Mouse (Mus musculus): ENCODE measurements around the gene Glb1. TPM values are rescaled to one million over a fixed set of nuclear protein-coding genes. Genes with fewer than 3 reads are reported as not detected.

Gene Glb1
- polyA plus RNA-seq, 1 experiment: 8.9 TPM

DNA sequence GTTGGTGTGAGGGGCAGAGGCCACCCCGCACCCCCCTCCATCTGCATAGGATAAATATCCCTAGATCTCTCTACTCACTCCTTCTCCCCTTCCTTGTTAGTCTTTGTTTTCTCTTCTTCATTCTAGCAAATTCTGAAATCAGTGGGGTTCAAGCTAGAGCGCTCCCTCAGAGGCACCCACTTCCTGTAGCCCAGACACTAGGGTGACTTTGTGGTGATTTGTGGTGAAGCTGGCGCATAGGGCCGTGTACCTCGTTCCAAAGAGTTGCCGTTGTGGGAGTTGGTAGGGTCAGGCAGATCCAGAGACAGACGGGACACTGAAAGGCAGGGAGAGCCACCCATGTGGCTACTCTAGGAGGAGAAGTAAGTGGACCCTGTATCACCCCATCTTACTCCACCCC is 61.7 kb downstream of the Glb1 start:
- TF ChIP-seq GATA1 (IDR thresholded peaks at IDR 0.05; ENCODE audit: low read length): no peak

- no peak for TF ChIP-seq GATA1 (IDR thresholded peaks at IDR 0.05; ENCODE audit: low read length)
Measured at GRCm38 (mm10) chr9:114465442-114465841, 64.6 kb downstream of the Glb1 start.

DNA sequence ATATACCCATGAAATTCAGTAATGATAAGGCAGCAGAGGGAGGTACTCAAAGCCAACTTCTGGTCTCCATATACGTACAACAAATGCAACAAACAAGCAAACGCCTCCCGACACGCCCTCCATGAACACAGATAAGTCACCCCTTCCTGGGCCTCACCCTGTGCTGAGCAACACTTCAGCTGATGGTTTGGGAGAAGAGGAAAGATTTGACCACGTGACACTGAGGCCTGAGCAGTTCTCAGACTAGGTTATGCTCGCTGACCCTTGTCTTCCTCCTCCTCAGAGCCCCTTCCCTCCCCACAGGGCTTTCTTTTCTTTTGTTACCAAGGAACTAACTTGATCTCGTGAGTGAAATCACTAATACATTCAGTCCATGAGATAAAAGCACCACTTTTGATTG is 66.0 kb downstream of the Glb1 start:
- no peak for TF ChIP-seq GATA1 (IDR thresholded peaks at IDR 0.05; ENCODE audit: low read length)

GRCm38 (mm10) chr9:114468217-114468616 is 67.3 kb downstream of the Glb1 start:
- TF ChIP-seq GATA1 (IDR thresholded peaks at IDR 0.05; ENCODE audit: low read length): no peak

DNA sequence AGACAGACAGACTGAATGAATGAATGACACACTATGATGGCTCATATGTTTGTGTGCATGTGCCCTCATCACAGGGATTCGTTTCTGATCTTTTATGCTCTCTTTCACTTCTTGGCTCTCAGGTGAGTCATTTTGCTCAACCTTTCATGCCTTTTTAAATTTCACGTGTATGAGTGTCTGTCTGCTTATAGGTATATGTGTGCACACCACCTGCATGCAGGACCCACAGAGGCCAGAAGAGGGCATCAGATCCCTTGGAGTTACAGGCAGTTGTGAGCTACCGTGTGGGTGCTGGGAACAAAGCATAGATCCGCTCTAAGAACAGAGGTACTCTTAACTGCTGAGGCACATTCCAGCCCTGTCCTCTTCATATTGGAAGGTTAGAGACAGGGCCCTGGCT is 67.8 kb downstream of the Glb1 start:
- no peak for TF ChIP-seq GATA1 (IDR thresholded peaks at IDR 0.05; ENCODE audit: low read length)

- TF ChIP-seq GATA1 (IDR thresholded peaks at IDR 0.05; ENCODE audit: low read length): no peak
Measured at GRCm38 (mm10) chr9:114471892-114472291, 71.0 kb downstream of the Glb1 start.

- no peak for TF ChIP-seq GATA1 (IDR thresholded peaks at IDR 0.05; ENCODE audit: low read length)
Measured at GRCm38 (mm10) chr9:114477019-114477418, 76.1 kb downstream of the Glb1 start.

DNA sequence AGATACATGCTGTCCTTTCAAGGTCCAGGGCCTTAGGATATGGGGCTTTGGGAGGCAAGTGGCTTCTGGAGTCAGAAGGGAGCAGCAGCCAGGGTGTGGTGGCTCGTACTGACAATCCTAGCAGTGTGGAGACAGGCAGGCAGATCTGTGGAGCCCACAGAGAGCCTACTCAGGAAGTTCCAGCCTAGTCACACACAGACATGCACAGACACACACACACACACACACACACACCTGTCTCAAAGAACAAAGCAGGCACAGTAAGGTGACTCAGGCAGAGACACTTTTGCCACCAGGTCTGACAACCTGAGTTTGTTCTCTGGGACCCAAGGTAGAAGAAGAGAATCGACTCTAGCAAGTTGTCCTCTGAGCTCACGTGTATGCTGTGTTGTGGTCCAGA is 80.1 kb downstream of the Glb1 start:
- TF ChIP-seq GATA1 (IDR thresholded peaks at IDR 0.05; ENCODE audit: low read length): no peak

GRCm38 (mm10) chr9:114484771-114485170 is 83.9 kb downstream of the Glb1 start:
- no peak for TF ChIP-seq GATA1 (IDR thresholded peaks at IDR 0.05; ENCODE audit: low read length)

GRCm38 (mm10) chr9:114486808-114487207 is 85.9 kb downstream of the Glb1 start:
- no peak for TF ChIP-seq GATA1 (IDR thresholded peaks at IDR 0.05; ENCODE audit: low read length)

DNA sequence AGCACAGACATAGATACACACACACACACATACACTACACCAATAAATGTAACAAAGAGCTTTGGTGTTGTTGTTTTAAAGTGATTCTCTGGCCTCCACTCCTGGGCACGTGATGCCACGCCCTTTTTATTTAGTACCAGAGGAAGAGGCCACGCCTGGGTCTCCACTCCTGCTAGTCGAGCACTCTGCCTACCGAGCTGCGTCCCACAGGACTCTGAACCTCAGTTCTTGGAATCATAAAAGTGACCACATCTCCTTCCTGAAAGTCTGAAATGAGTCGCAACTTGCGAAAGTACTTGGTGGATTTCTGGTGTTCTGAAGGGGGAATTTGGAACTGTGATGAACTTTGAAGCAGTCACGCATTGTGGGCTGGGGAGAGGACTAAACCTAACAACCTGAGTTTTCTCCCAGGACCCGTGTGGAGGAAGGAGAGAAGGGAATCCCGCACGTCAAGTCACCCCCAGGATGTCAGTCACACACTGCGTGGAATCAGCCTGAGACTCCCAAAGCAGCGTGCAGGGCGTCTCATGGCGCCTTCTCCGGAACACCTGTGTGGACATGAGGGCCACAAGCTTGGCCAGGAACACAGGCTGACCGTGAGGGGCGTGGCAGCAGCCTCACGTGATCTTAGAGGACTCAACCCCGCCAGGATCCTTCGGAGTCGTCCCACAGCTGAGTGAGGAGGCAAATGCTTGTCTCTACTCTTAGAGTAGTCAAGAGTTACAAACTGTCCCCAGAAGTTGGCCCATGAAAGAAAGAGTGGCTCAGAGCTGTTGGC is 86.8 kb downstream of the Glb1 start:
- no peak for TF ChIP-seq GATA1 (IDR thresholded peaks at IDR 0.05; ENCODE audit: low read length)

DNA sequence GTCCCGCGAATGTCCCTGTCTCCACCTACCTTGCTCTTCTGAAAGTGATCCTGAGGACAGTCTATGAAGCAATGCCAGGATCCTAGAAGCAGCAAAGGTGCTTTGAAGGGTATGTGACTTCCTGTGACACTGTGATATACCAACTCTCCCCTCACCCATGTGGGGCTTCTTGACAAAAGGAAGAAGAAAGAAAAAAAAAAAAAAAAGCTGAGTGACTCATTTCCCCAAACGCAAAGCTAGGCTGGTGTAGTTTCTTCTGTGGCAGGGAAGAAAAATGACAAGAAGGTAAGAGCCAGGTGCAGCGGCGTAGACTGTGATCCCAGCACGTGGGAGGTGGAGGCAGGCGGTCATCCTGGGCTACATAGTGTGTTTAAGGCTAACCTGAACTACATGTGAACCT is 95.6 kb downstream of the Glb1 start:
- no peak for TF ChIP-seq GATA1 (IDR thresholded peaks at IDR 0.05; ENCODE audit: low read length)

DNA sequence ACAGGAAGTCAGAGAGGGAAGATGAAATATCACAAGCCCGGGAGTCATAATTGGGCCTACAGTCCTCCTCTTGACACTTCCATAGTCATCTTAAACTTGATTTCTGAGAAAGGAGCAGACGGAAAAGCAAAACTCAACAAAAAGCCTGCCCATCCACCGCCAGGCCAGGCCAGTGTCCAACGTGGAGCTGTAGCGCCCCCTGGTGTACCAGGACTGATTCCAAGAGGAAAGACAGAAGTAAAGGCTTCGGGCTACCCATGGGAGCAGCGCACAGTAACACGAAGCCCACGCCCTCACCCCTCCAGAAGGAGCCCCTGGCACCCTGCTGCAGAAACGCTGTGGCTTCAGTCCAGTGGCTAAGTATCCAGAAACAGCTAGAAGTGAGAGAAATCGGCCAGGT is 97.3 kb downstream of the Glb1 start:
- TF ChIP-seq GATA1 (IDR thresholded peaks at IDR 0.05; ENCODE audit: low read length): no peak

DNA sequence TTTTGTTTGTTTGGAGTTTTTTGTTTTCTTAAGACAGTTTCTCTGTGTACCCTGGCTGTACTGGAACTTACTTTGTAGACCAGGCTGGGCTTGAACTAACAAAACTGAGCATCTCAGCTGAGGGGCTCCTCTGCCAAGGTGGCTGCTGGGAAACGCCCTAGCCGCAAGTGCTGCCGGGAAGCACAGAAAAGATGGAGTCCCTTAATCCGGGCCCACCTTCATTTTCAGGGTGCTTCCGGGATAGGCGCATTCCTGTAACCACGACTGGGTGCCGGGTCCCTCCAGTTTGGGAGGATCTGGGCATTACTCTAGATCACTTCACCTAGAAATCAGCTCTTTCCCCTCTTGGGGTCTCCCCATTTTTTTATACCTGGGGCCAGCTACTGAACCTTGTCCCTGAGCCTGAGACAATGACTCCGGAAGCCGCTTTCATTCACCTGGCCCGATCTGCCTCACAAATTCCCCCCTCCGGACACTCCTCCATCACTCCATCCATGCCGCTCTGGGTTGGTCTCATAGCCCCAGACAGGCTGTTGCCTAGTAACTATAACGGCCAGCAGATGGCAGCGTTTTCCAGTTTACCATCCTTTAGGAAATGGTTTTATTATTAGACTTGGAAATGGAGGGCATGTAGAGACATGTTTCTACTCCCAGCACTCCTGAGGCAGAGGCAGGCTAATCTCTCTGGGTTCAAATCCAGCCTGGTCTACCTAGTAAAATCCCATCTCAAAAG is 99.1 kb downstream of the Glb1 start:
- TF ChIP-seq GATA1 (IDR thresholded peaks at IDR 0.05; ENCODE audit: low read length): no peak

GRCm38 (mm10) chr9:114501111-114501510 is 100.2 kb downstream of the Glb1 start:
- TF ChIP-seq GATA1 (IDR thresholded peaks at IDR 0.05; ENCODE audit: low read length): peak; percentile 31

DNA sequence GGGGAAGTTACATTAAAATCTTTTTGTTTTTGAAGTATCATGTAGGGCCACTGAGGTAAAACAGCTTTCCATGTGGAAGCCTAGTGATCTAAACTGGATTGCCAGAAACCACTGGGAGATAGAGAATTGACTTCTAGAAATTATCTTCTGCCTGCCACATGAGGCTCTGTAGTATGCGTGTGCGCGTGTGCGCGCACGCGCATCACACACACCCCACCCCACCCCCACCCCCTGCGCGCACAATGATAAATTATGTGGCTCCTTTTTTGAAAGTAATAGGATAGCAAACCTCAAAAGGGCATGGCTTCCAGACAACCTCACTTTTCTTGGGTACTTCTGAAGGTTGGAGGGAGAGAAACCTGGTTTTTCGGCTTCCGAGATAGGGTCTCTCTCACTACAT is 101.0 kb downstream of the Glb1 start:
- no peak for TF ChIP-seq GATA1 (IDR thresholded peaks at IDR 0.05; ENCODE audit: low read length)

Measured in G1E-ER4 (cell line).